Mouse (Mus musculus) liver, adult 10 weeks (tissue): ENCODE results near the gene Dync1h1. TPM values are rescaled to one million over a fixed set of nuclear protein-coding genes. Genes with fewer than 3 reads are reported as not detected.

Experiments used
- polyA plus RNA-seq: library from polyadenylated mRNA; stranded (reverse); fragments of 350-450 nt; fragmentation: Illumina TruSeq; extraction: RNeasy Lipid Tissue Mini Kit (QIAGEN cat#74804); gene quantifications from one replicate; pipeline ENCODE4 v1.2.3, GENCODE M21; 2014; ENCODE audit warnings: low read depth, low replicate concordance

The Dync1h1 gene
- 2.1 TPM for polyA plus RNA-seq

DNA sequence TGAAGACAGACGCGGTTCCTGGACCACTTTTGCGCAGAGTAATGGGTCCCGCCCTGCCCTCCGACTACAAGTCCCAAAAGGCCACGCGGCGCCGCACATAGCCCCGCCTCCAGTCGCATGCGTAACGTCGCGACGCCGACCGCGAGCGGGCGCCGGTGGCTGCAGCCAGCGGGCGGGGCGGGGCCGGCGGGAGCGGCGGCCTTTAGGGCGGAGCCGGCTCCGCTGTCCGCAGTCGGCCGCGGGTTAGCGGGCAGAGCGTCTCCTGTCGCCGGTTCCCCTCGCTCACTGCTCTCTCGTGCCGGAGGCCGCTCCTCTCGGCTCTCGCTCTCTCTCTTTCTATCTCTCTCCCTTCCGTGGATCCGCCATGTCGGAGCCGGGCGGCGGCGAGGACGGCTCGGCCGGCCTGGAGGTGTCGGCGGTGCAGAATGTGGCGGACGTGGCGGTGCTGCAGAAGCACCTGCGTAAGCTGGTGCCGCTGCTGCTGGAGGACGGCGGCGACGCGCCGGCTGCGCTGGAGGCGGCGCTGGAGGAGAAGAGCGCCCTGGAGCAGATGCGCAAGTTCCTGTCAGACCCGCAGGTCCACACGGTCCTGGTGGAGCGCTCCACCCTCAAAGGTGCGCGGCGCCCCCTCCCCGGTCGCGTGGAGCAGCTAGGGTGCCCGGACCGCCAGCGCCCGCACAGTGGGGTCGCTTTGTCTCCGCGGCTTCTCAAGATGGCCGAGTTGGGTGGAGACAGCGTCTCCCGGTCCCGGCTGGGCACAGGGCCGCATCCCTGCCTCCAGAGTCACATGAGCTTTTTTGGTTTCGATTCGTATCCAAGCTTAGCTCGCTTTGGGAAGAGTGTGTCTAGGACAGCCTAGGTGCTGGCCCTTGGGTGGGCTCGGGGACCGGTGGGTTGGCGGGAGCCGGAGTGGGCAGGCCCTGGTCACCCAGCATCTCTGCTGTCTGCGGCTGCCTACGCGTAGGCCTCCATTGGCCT, at the start of gene Dync1h1:
Gene Dync1h1 (plus strand): TSS at position 212 of the 978 bp plus-strand sequence.

GRCm38 (mm10) chr12:110682561-110683299, 81.5 kb downstream of the Dync1h1 start, which contains the start of gene 1700001K19Rik:
1700001K19Rik (minus strand) TSS chr12:110682619.

GRCm38 (mm10) chr12:110702556-110702955, 101.3 kb downstream of the Dync1h1 start, which contains the start of gene Hsp90aa1:
Hsp90aa1 (minus strand) TSS chr12:110702728.

Other genes with a start within 250 kb of the Dync1h1 start
- gene Ppp2r5c, start 154.3 kb upstream of the Dync1h1 start, polyA plus RNA-seq = 62.4 TPM
- gene 1700001K19Rik, start 81.2 kb downstream of the Dync1h1 start, polyA plus RNA-seq = not detected
- gene Hsp90aa1, start 101.3 kb downstream of the Dync1h1 start, polyA plus RNA-seq = 345 TPM
- 21.1 TPM for gene Wdr20, start 136.5 kb downstream of the Dync1h1 start, polyA plus RNA-seq
- not detected for gene Mok, start 239.5 kb downstream of the Dync1h1 start, polyA plus RNA-seq
- gene Zfp839, start 248.8 kb downstream of the Dync1h1 start, polyA plus RNA-seq = 4.6 TPM